Comparison of ENCODE assay signal across 8 mouse cellular contexts in genomic region chr3:95993881-95994280, GRCm38 (mm10). TPM values are rescaled to one million over a fixed set of nuclear protein-coding genes. Genes with fewer than 3 reads are reported as not detected.
DNase-seq lines count a peak whose midpoint lies in the region; ATAC-seq and TF ChIP-seq lines count a peak whose summit lies in the region.

No protein-coding gene starts in this region.

- H3K9ac ChIP-seq in forebrain, embryonic 16.5 days (replicated peaks; ENCODE audit: low read depth, low read length): peak overlapping the region; percentile 99
- H3K9ac ChIP-seq in intestine, embryonic 15.5 days: peak overlapping the region; percentile 81
- peak overlapping the region; percentile 86 for H3K9ac ChIP-seq in lung, embryonic 16.5 days (ENCODE audit: low read length)
- peak overlapping the region; percentile 52 for H3K9ac ChIP-seq in stomach, postnatal 0 days (ENCODE audit: low read length)

- no peak for ATAC-seq in forebrain, embryonic 16.5 days
- no peak for ATAC-seq in intestine, embryonic 15.5 days
- ATAC-seq in lung, embryonic 16.5 days (ENCODE audit: low read depth): no peak
- no peak for ATAC-seq in stomach, postnatal 0 days (ENCODE audit: low FRiP score, low TSS enrichment)

- peak overlapping the region; percentile 69 for H3K4me2 ChIP-seq in forebrain, embryonic 16.5 days (ENCODE audit: low read length)
- peak overlapping the region; percentile 84 for H3K4me2 ChIP-seq in intestine, embryonic 15.5 days (replicated peaks)
- H3K4me2 ChIP-seq in lung, embryonic 16.5 days (ENCODE audit: low read depth, low read length): peak overlapping the region; percentile 81
- peak overlapping the region; percentile 80 for H3K4me2 ChIP-seq in stomach, postnatal 0 days (replicated peaks; ENCODE audit: low read depth)

- TF ChIP-seq CTCF in stomach, postnatal 0 days (IDR thresholded peaks at IDR 0.05; ENCODE audit: low read depth): peak; percentile 54

- peaks cover 27% of the 10 kb centered on the region for H3K36me3 ChIP-seq in forebrain, embryonic 16.5 days (ENCODE audit: control insufficient read depth, insufficient read depth)
- 0 out of 2 replicates have a peak, but pooled peaks cover 3% of the 10 kb centered on the region for H3K36me3 ChIP-seq in intestine, embryonic 15.5 days
- H3K36me3 ChIP-seq in lung, embryonic 16.5 days (ENCODE audit: control insufficient read depth, insufficient read depth, low read length): no peaks in the 10 kb centered on the region; the same call in 1 of the 2 replicates
- peaks cover 16% of the 10 kb centered on the region for H3K36me3 ChIP-seq in stomach, postnatal 0 days (ENCODE audit: control insufficient read depth, insufficient read depth, low read length)

- H3K9me3 ChIP-seq in forebrain, embryonic 16.5 days (ENCODE audit: control insufficient read depth, low read length): no peaks in the 10 kb centered on the region
- H3K9me3 ChIP-seq in intestine, embryonic 15.5 days: no peaks in the 10 kb centered on the region
- no peaks in the 10 kb centered on the region for H3K9me3 ChIP-seq in lung, embryonic 16.5 days (ENCODE audit: control insufficient read depth, low read length)
- H3K9me3 ChIP-seq in stomach, postnatal 0 days (ENCODE audit: control insufficient read depth, low read length): no peaks in the 10 kb centered on the region

- no peak for TF ChIP-seq EP300 in stomach, postnatal 0 days (optimal IDR thresholded peaks at IDR 0.05)

- peak; percentile 75 for DNase-seq in 416B (ENCODE audit: low read depth)
- DNase-seq in brain, adult 2 months (ENCODE audit: low read depth, low spot score): peak; percentile 87
- no peak for DNase-seq in stomach, postnatal 0 days (ENCODE audit: low spot score)
- no peak for DNase-seq in urinary bladder, adult 2 months (ENCODE audit: low spot score)
- DNase-seq in ovary, postnatal 36 days (ENCODE audit: low spot score): no peak

- 20% methylated on average over 4 of the region's 4 CpGs for WGBS in forebrain, embryonic 16.5 days
- WGBS in intestine, embryonic 15.5 days: 20% methylated on average over 4 of the region's 4 CpGs
- WGBS in lung, embryonic 16.5 days: 30% methylated on average over 4 of the region's 4 CpGs
- 38% methylated on average over 4 of the region's 4 CpGs for WGBS in stomach, postnatal 0 days

- H3K27me3 ChIP-seq in forebrain, embryonic 16.5 days (replicated peaks; ENCODE audit: control insufficient read depth, insufficient read depth, low read length): no peaks in the 10 kb centered on the region
- no peaks in the 10 kb centered on the region for H3K27me3 ChIP-seq in intestine, embryonic 15.5 days (replicated peaks)
- no peaks in the 10 kb centered on the region; the same call in 1 of the 2 replicates for H3K27me3 ChIP-seq in lung, embryonic 16.5 days (ENCODE audit: control insufficient read depth, insufficient read depth, low read depth, low read length)
- H3K27me3 ChIP-seq in stomach, postnatal 0 days (ENCODE audit: control insufficient read depth, insufficient read depth, low read length): no peaks in the 10 kb centered on the region

- H3K4me1 ChIP-seq in forebrain, embryonic 16.5 days (replicated peaks; ENCODE audit: control insufficient read depth, insufficient read depth, low read length): peaks cover 36% of the 10 kb centered on the region
- peaks cover 20% of the 10 kb centered on the region; the same call in 1 of the 2 replicates for H3K4me1 ChIP-seq in intestine, embryonic 15.5 days (replicated peaks)
- peaks cover 33% of the 10 kb centered on the region for H3K4me1 ChIP-seq in lung, embryonic 16.5 days (replicated peaks; ENCODE audit: control insufficient read depth, insufficient read depth, low read length)
- peaks cover 4% of the 10 kb centered on the region for H3K4me1 ChIP-seq in stomach, postnatal 0 days (replicated peaks; ENCODE audit: control insufficient read depth, insufficient read depth)

- H3K4me3 ChIP-seq in forebrain, embryonic 16.5 days (replicated peaks; ENCODE audit: low read length): peak overlapping the region; percentile 81
- H3K4me3 ChIP-seq in intestine, embryonic 15.5 days (replicated peaks): peak overlapping the region; percentile 77
- H3K4me3 ChIP-seq in lung, embryonic 16.5 days (ENCODE audit: low read length): peak overlapping the region; percentile 73
- H3K4me3 ChIP-seq in stomach, postnatal 0 days (ENCODE audit: low read depth, low read length): peak overlapping the region; percentile 66

- H3K27ac ChIP-seq in forebrain, embryonic 16.5 days (ENCODE audit: low read length): peak overlapping the region; percentile 98
- H3K27ac ChIP-seq in intestine, embryonic 15.5 days: peak overlapping the region; percentile 97
- peak overlapping the region; percentile 93 for H3K27ac ChIP-seq in lung, embryonic 16.5 days (ENCODE audit: low read length)
- H3K27ac ChIP-seq in stomach, postnatal 0 days (replicated peaks): peak overlapping the region; percentile 96

RNA-seq across cellular contexts. Expression of gene Plekho1, which starts 1.9 kb away (rescaled TPM):
- 71.4 and 74.9 TPM in 2 replicates for polyA plus RNA-seq in forebrain, embryonic 16.5 days (2015; fragmentation: Nextera tagmentation; extraction: Ambion mirVana)
- 28.0 and 30.1 TPM in 2 replicates for polyA plus RNA-seq in intestine, embryonic 15.5 days (2015; fragmentation: Nextera tagmentation; extraction: Ambion mirVana)
- polyA plus RNA-seq in lung, embryonic 16.5 days (2015; fragmentation: Nextera tagmentation; extraction: Ambion mirVana): 24.0 and 25.3 TPM in 2 replicates
- polyA plus RNA-seq in stomach, postnatal 0 days (2015; fragmentation: Nextera tagmentation; extraction: Ambion mirVana): 26.1 and 30.6 TPM in 2 replicates
- polyA plus RNA-seq in urinary bladder, adult 2 months (2012; rRNA removed): 196 and 224 TPM in 2 replicates

Comparison
In these comparisons a context has a peak if more than half of its experiments do, and no peak if none do; other contexts are left out.
1. DNase-seq: peak in 416B (single experiment) and brain, adult 2 months (single experiment); none in stomach, postnatal 0 days (single experiment), urinary bladder, adult 2 months (single experiment) and ovary, postnatal 36 days (single experiment).
2. Peak in every context shown above with its lines, with median percentiles within 50 percentile points of each other: H3K27ac ChIP-seq, H3K4me2 ChIP-seq, H3K4me3 ChIP-seq and H3K9ac ChIP-seq.